Mouse (Mus musculus): ENCODE data around the gene Ces2g. TPM values are rescaled to one million over a fixed set of nuclear protein-coding genes. Genes with fewer than 3 reads are reported as not detected.

Gene Ces2g
- not detected in 2 replicates for polyA plus RNA-seq (2014; fragmentation: Nextera tagmentation; extraction: Ambion mirVana)

DNA sequence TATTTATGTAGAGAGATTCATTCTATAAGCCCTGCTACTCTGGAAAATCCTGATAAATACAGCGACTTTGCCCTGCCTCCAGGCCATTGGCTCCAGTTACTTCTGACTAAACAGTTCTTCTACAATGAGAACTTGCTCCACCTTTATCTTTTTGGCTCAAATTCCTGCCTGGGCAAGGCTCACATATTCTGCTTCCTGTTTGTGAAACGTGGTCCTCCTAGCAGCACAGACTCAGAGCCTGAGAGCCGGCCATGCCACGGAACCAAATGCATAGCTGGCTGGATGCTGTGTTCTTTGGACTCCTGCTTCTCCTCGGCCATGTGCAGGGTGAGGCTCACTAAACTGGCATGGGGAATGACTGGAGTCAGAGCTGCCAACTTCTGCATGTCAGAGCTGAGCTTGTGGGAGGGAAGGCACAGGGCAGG, at the start of gene Ces2g:
TSS of gene Ces2g (plus strand) at position 182 of the 425 bp plus-strand sequence.
- ATAC-seq (ENCODE audit: low FRiP score) (no peak), DNase-seq (ENCODE audit: low spot score) (no peak)
- Histone ChIP-seq H3K27me3 (ENCODE audit: control insufficient read depth, insufficient read depth, low read length) (no peaks in the 10 kb centered on the region), H3K9me3 (ENCODE audit: control insufficient read depth, low read length) (no peaks in the 10 kb centered on the region), H3K9ac (ENCODE audit: low read depth, low read length) (no peak within 1 kb of the TSS), H3K4me1 (replicated peaks; ENCODE audit: control insufficient read depth, insufficient read depth, low read length) (no peaks in the 10 kb centered on the region), H3K4me3 (ENCODE audit: low read depth, low read length) (no peak within 1 kb of the TSS), H3K36me3 (ENCODE audit: control insufficient read depth, insufficient read depth, low read length) (no peaks in the 10 kb centered on the region), H3K27ac (ENCODE audit: low read depth, low read length) (no peak within 1 kb of the TSS), H3K4me2 (replicated peaks; ENCODE audit: low read depth, low read length) (no peak within 1 kb of the TSS)
- 73% methylated on average over 5 of the region's 5 CpGs for WGBS

DNA sequence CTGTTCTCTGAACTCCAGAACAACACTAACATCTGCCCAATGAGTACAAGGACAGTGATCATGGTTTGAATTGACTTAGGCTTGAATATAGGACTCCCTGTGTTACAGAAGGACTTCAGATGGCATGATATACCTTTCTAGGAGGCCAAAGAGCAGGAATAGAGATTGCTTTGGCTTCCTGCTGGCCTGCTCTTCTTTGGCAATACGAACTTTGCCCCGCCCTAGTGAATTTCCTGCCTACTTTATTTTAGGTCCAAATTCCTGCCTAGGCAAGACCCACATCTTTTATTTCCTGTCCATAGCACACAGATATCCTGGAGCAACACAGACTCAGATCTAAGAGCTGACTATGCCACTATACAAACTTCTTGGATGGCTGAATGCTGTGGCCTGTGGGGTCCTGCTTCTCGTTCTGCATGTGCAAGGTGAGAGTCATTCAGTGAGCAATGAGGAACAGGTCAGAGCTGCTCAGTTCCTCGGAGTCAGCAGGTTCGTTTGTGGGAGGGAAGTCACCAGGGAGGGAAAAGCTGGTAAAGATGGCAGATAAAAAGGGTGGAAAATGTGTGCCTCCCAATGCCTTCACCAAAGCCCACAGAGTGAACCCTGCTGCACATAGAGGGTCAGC, 35.4 kb upstream of the Ces2g start, which contains the start of gene Ces2e:
TSS of gene Ces2e (plus strand) at position 289 of the 625 bp plus-strand sequence.
- no peak for ATAC-seq (ENCODE audit: low FRiP score)
- Histone ChIP-seq H3K36me3 (ENCODE audit: control insufficient read depth, insufficient read depth, low read length) (no peaks in the 10 kb centered on the region), H3K9ac (ENCODE audit: low read depth, low read length) (no peak within 1 kb of the TSS), H3K4me2 (replicated peaks; ENCODE audit: low read depth, low read length) (no peak within 1 kb of the TSS), H3K4me3 (ENCODE audit: low read depth, low read length) (no peak within 1 kb of the TSS), H3K4me1 (replicated peaks; ENCODE audit: control insufficient read depth, insufficient read depth, low read length) (no peaks in the 10 kb centered on the region), H3K27ac (ENCODE audit: low read depth, low read length) (no peak within 1 kb of the TSS), H3K9me3 (ENCODE audit: control insufficient read depth, low read length) (no peaks in the 10 kb centered on the region), H3K27me3 (ENCODE audit: control insufficient read depth, insufficient read depth, low read length) (no peaks in the 10 kb centered on the region)
- DNase-seq (ENCODE audit: low spot score) = no peak
- 74% methylated on average over 5 of the region's 5 CpGs for WGBS

GRCm38 (mm10) chr8:104927301-104927700, 34.2 kb upstream of the Ces2g start:
- no peak for ATAC-seq (ENCODE audit: low FRiP score)
- H3K27me3 ChIP-seq (ENCODE audit: control insufficient read depth, insufficient read depth, low read length) = no peaks in the 10 kb centered on the region
- H3K27ac ChIP-seq (ENCODE audit: low read depth, low read length) = no peak overlapping the region
- DNase-seq (ENCODE audit: low spot score) = no peak
- H3K4me2 ChIP-seq (replicated peaks; ENCODE audit: low read depth, low read length) = no peak overlapping the region
- 83% methylated on average over 3 of the region's 3 CpGs for WGBS
- H3K4me1 ChIP-seq (replicated peaks; ENCODE audit: control insufficient read depth, insufficient read depth, low read length) = no peaks in the 10 kb centered on the region
- no peak overlapping the region for H3K9ac ChIP-seq (ENCODE audit: low read depth, low read length)
- no peak overlapping the region for H3K4me3 ChIP-seq (ENCODE audit: low read depth, low read length)
- H3K36me3 ChIP-seq (ENCODE audit: control insufficient read depth, insufficient read depth, low read length) = no peaks in the 10 kb centered on the region
- H3K9me3 ChIP-seq (ENCODE audit: control insufficient read depth, low read length) = no peaks in the 10 kb centered on the region

GRCm38 (mm10) chr8:104944665-104945064, 16.9 kb upstream of the Ces2g start:
- 81% methylated on average over 2 of the region's 2 CpGs for WGBS
- ATAC-seq (ENCODE audit: low FRiP score) = no peak
- no peaks in the 10 kb centered on the region for H3K4me1 ChIP-seq (replicated peaks; ENCODE audit: control insufficient read depth, insufficient read depth, low read length)
- no peak overlapping the region for H3K27ac ChIP-seq (ENCODE audit: low read depth, low read length)
- no peak overlapping the region for H3K4me2 ChIP-seq (replicated peaks; ENCODE audit: low read depth, low read length)
- H3K36me3 ChIP-seq (ENCODE audit: control insufficient read depth, insufficient read depth, low read length) = no peaks in the 10 kb centered on the region
- DNase-seq (ENCODE audit: low spot score) = no peak
- no peak overlapping the region for H3K4me3 ChIP-seq (ENCODE audit: low read depth, low read length)
- H3K27me3 ChIP-seq (ENCODE audit: control insufficient read depth, insufficient read depth, low read length) = no peaks in the 10 kb centered on the region
- no peaks in the 10 kb centered on the region for H3K9me3 ChIP-seq (ENCODE audit: control insufficient read depth, low read length)
- H3K9ac ChIP-seq (ENCODE audit: low read depth, low read length) = no peak overlapping the region

GRCm38 (mm10) chr8:104947056-104947455, 14.5 kb upstream of the Ces2g start, which contains the start of gene Ces2f:
Gene Ces2f, plus strand, starts transcription at chr8:104947356.
- no peak within 1 kb of the TSS for H3K9ac ChIP-seq (ENCODE audit: low read depth, low read length)
- H3K36me3 ChIP-seq (ENCODE audit: control insufficient read depth, insufficient read depth, low read length) = no peaks in the 10 kb centered on the region
- H3K4me3 ChIP-seq (ENCODE audit: low read depth, low read length) = no peak within 1 kb of the TSS
- H3K27ac ChIP-seq (ENCODE audit: low read depth, low read length) = no peak within 1 kb of the TSS
- no peak within 1 kb of the TSS for H3K4me2 ChIP-seq (replicated peaks; ENCODE audit: low read depth, low read length)
- no peaks in the 10 kb centered on the region for H3K9me3 ChIP-seq (ENCODE audit: control insufficient read depth, low read length)
- no peaks in the 10 kb centered on the region for H3K27me3 ChIP-seq (ENCODE audit: control insufficient read depth, insufficient read depth, low read length)
- ATAC-seq (ENCODE audit: low FRiP score) (no peak), DNase-seq (ENCODE audit: low spot score) (no peak)
- no peaks in the 10 kb centered on the region for H3K4me1 ChIP-seq (replicated peaks; ENCODE audit: control insufficient read depth, insufficient read depth, low read length)
- 84% methylated on average over 4 of the region's 4 CpGs for WGBS

DNA sequence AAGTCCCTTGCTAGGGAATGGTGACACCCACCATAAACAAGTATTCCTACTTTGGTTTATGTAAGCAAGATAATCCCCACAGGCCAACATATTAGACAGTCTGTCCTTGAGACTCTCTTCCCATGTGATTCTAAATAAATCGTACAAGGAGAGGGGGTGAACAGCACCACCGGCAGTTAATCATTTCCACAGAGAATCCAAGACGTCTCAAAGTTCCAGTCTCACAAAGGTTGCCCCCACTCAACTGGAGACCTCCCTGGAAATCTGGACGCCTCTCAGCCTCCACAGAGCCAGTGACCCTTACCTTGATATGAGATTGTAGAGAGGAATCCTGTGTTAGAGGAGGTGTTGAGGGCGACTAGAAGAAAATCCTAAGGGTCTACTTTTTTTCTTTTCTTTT, 12.5 kb upstream of the Ces2g start:
- 87% methylated on average over 5 of the region's 5 CpGs for WGBS
- Histone ChIP-seq H3K27ac (ENCODE audit: low read depth, low read length) (no peak overlapping the region), H3K9ac (ENCODE audit: low read depth, low read length) (no peak overlapping the region), H3K4me2 (replicated peaks; ENCODE audit: low read depth, low read length) (no peak overlapping the region), H3K9me3 (ENCODE audit: control insufficient read depth, low read length) (no peaks in the 10 kb centered on the region), H3K27me3 (ENCODE audit: control insufficient read depth, insufficient read depth, low read length) (no peaks in the 10 kb centered on the region), H3K4me1 (replicated peaks; ENCODE audit: control insufficient read depth, insufficient read depth, low read length) (no peaks in the 10 kb centered on the region), H3K4me3 (ENCODE audit: low read depth, low read length) (no peak overlapping the region), H3K36me3 (ENCODE audit: control insufficient read depth, insufficient read depth, low read length) (no peaks in the 10 kb centered on the region)
- DNase-seq (ENCODE audit: low spot score) (no peak), ATAC-seq (ENCODE audit: low FRiP score) (no peak)

DNA sequence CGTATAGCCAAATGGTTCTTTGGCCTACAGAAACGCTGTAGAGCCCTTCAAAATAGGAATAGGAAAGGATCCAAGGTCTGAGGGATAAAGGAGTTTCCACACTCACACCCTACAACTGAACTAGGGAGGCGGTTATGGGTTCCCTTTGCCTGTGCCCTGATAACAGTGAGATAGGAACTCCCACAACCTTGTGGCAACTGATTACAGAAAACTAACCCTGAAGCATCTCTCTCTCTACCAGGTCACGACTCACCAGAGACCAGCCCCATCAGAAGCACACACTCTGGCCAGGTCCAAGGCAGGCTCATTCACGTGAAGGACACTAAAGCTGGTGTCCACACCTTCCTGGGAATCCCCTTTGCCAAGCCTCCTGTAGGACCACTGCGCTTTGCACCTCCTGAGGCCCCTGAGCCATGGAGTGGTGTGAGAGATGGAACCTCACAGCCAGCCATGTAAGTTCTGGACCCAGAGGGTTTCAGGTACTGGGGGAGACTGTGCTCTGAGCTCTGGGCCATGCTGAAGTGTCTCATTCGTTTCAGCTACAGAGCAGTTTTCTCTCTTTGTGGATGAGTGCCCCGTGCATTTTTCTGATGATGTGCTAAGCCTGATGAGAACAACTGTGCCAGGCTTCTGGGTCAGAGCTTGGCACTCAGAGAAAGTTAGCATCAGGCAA, 847 bp downstream of the Ces2g start:
- H3K4me1 ChIP-seq (replicated peaks; ENCODE audit: control insufficient read depth, insufficient read depth, low read length) = no peaks in the 10 kb centered on the region
- WGBS = 77% methylated on average over 8 of the region's 8 CpGs
- H3K4me3 ChIP-seq (ENCODE audit: low read depth, low read length) = no peak overlapping the region
- no peak overlapping the region for H3K27ac ChIP-seq (ENCODE audit: low read depth, low read length)
- no peaks in the 10 kb centered on the region for H3K36me3 ChIP-seq (ENCODE audit: control insufficient read depth, insufficient read depth, low read length)
- DNase-seq (ENCODE audit: low spot score) (no peak), ATAC-seq (ENCODE audit: low FRiP score) (no peak)
- no peak overlapping the region for H3K9ac ChIP-seq (ENCODE audit: low read depth, low read length)
- H3K27me3 ChIP-seq (ENCODE audit: control insufficient read depth, insufficient read depth, low read length) = no peaks in the 10 kb centered on the region
- no peak overlapping the region for H3K4me2 ChIP-seq (replicated peaks; ENCODE audit: low read depth, low read length)
- H3K9me3 ChIP-seq (ENCODE audit: control insufficient read depth, low read length) = no peaks in the 10 kb centered on the region

DNA sequence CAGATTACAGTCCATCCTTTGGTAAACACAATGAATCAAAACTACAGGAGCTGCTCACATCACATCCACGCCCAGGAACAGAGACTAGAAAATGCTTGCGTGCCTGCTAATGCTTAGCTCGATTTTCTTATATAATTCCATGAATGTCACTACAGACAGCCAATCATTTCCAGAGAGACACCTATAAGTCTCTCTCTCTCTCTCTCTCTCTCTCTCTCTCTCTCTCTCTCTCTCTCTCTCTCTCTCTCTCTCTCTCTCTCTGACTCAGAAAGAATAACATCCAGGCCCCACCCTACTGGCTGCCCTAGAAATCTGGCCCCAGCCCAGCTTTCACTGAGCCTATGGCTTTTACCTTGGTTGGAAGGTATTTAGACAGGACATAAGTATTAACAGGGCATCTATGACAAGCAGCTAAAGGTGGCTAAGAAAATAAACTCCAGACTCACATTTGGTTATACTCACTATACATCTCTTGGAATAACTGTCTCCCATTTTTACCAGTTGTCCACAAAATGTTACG, 1.9 kb downstream of the Ces2g start:
- Histone ChIP-seq H3K9me3 (ENCODE audit: control insufficient read depth, low read length) (no peaks in the 10 kb centered on the region), H3K4me2 (replicated peaks; ENCODE audit: low read depth, low read length) (no peak overlapping the region), H3K4me1 (replicated peaks; ENCODE audit: control insufficient read depth, insufficient read depth, low read length) (no peaks in the 10 kb centered on the region), H3K9ac (ENCODE audit: low read depth, low read length) (no peak overlapping the region), H3K4me3 (ENCODE audit: low read depth, low read length) (no peak overlapping the region), H3K36me3 (ENCODE audit: control insufficient read depth, insufficient read depth, low read length) (no peaks in the 10 kb centered on the region), H3K27me3 (ENCODE audit: control insufficient read depth, insufficient read depth, low read length) (no peaks in the 10 kb centered on the region), H3K27ac (ENCODE audit: low read depth, low read length) (no peak overlapping the region)
- no peak for ATAC-seq (ENCODE audit: low FRiP score)
- DNase-seq (ENCODE audit: low spot score) = no peak
- 91% methylated on average over 4 of the region's 4 CpGs for WGBS

DNA sequence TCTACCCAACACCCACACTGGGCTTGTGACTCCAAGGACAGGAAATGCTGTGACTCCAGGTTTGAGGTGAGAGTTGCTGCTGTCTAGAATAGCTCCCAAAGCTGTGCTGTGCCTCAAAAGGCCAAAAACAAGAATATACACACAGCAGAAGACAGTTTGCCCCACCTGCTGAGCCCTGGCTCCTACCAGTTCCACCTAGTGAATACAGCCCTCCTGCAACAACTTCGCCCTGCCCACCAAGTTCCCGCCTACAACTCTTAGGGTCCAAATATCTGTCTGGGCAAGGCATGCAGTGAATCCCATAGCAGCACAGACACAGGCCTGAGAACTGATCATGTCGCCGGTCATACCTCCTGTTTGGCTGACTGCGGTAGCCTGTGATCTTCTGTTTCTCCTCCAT, 22.6 kb downstream of the Ces2g start:
- no peak overlapping the region for H3K4me2 ChIP-seq (replicated peaks; ENCODE audit: low read depth, low read length)
- no peak overlapping the region for H3K27ac ChIP-seq (ENCODE audit: low read depth, low read length)
- H3K36me3 ChIP-seq (ENCODE audit: control insufficient read depth, insufficient read depth, low read length) = no peaks in the 10 kb centered on the region
- WGBS = 91% methylated on average over 5 of the region's 5 CpGs
- no peak overlapping the region for H3K4me3 ChIP-seq (ENCODE audit: low read depth, low read length)
- no peak for DNase-seq (ENCODE audit: low spot score)
- ATAC-seq (ENCODE audit: low FRiP score) = no peak
- no peaks in the 10 kb centered on the region for H3K4me1 ChIP-seq (replicated peaks; ENCODE audit: control insufficient read depth, insufficient read depth, low read length)
- H3K9ac ChIP-seq (ENCODE audit: low read depth, low read length) = no peak overlapping the region
- H3K27me3 ChIP-seq (ENCODE audit: control insufficient read depth, insufficient read depth, low read length) = no peaks in the 10 kb centered on the region
- H3K9me3 ChIP-seq (ENCODE audit: control insufficient read depth, low read length) = no peaks in the 10 kb centered on the region

Measured in hindbrain, embryonic 11.5 days (tissue).